Mouse (Mus musculus) lung, postnatal 0 days (tissue): ENCODE data around the gene Cited4. TPM values are rescaled to one million over a fixed set of nuclear protein-coding genes. Genes with fewer than 3 reads are reported as not detected.

ENCODE experiments used
- ATAC-seq: fragments of 200-750 bp; cut with Nextera tagmentation; 2 replicates; pipeline ENCODE4 v1.8.0; 2017; ENCODE audit warnings: moderate library complexity
- DNase-seq: peaks from one replicate; pipeline ENCODE4 v3.0.0-alpha.2; 2016; ENCODE audit warnings: low spot score
- H3K27ac ChIP-seq: fragments of 300-500 bp; sonication (generic); 2 replicates; pipeline ENCODE4 v1.5.1; 2014; ENCODE audit warnings: antibody characterized with exemption, mild to moderate bottlenecking, low read length, mixed read lengths
- H3K27me3 ChIP-seq: fragments of 300-500 bp; sonication (generic); replicated peaks from 2 replicates; pipeline ENCODE4 v1.6.1; 2014; ENCODE audit warnings: low read length, mixed read lengths; ENCODE audit not compliant: insufficient read depth
- H3K36me3 ChIP-seq: fragments of 300-500 bp; sonication (generic); 2 replicates; pipeline ENCODE4 v1.6.1; 2014; ENCODE audit warnings: low read length, mixed read lengths; ENCODE audit not compliant: insufficient read depth
- H3K4me1 ChIP-seq: fragments of 300-500 bp; sonication (generic); 2 replicates; pipeline ENCODE4 v1.6.1; 2014; ENCODE audit warnings: antibody characterized with exemption, low read depth, low read length, mixed read lengths; ENCODE audit not compliant: insufficient read depth
- H3K4me2 ChIP-seq: fragments of 300-500 bp; sonication (generic); replicated peaks from 2 replicates; pipeline ENCODE4 v1.6.1; 2014; ENCODE audit warnings: low read depth, mild to moderate bottlenecking, low read length, moderate library complexity, mixed read lengths
- H3K4me3 ChIP-seq: fragments of 300-500 bp; sonication (generic); 2 replicates; pipeline ENCODE4 v1.5.1; 2014; ENCODE audit warnings: low read depth, low read length
- H3K9ac ChIP-seq: fragments of 300-500 bp; sonication (generic); replicated peaks from 2 replicates; pipeline ENCODE4 v1.6.1; 2014; ENCODE audit warnings: low read depth, mild to moderate bottlenecking
- H3K9me3 ChIP-seq: fragments of 300-500 bp; sonication (generic); 2 replicates; pipeline ENCODE4 v1.6.1; 2016; ENCODE audit warnings: low read length, mixed read lengths
- CTCF ChIP-seq: IDR thresholded peaks from 2 replicates; pipeline ENCODE4 v1.5.1; 2016; ENCODE audit warnings: antibody characterized with exemption, mild to moderate bottlenecking
- EP300 ChIP-seq: IDR thresholded peaks from 2 replicates; pipeline ENCODE4 v1.6.1; 2016; ENCODE audit warnings: antibody characterized with exemption, mild to moderate bottlenecking, control low read depth
- WGBS: fragments of 180-500 bp; shearing (Covaris S2); extraction: QIAGEN DNeasy Blood & Tissue Kit; methylation state at CpG from one replicate; pipeline ENCODE4 v1.1.7; 2014; 5-methylcytosine and 5-hydroxymethylcytosine counted together
- polyA plus RNA-seq: library from polyadenylated mRNA; unstranded; fragments of >200 nt; fragmentation: Nextera tagmentation; extraction: Ambion mirVana; gene quantifications from 2 replicates; pipeline ENCODE4 v1.2.1, GENCODE M21; 2015

Gene Cited4
- polyA plus RNA-seq, 1 experiment from 2014 or later: 4.2 TPM

DNA sequence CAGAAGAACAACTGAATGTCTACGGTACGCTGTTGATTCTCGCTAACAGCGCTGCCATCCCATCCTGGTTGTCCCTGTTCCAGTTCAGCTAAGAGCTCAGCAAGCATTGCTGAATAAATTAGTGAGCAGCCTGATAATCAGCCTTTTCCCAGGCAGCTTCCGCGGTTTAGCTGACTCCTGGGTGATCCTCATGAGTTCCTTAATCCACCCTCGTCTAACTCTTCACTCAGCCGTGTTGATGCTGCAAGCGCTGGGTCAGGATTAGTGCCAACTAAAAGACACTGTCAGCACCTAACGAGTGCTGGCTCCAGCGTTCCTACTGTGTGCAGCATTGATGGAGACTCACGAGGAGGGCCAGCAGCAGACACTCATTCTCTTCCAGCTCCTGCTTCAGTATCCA is 4.7 kb downstream of the Cited4 start:
- H3K9ac ChIP-seq: no peak overlapping the region
- WGBS: 54% methylated on average over 12 of the region's 12 CpGs
- DNase-seq (no peak), ATAC-seq (no peak)
- 0 out of 2 replicates have a peak, but pooled peaks cover 6% of the 10 kb centered on the region for H3K4me1 ChIP-seq
- no peak overlapping the region for H3K27ac ChIP-seq
- TF ChIP-seq EP300: no peak
- no peak for TF ChIP-seq CTCF
- H3K4me2 ChIP-seq: no peak overlapping the region
- no peaks in the 10 kb centered on the region for H3K36me3 ChIP-seq
- no peak overlapping the region for H3K4me3 ChIP-seq
- H3K27me3 ChIP-seq: peaks cover 5% of the 10 kb centered on the region
- no peaks in the 10 kb centered on the region for H3K9me3 ChIP-seq

DNA sequence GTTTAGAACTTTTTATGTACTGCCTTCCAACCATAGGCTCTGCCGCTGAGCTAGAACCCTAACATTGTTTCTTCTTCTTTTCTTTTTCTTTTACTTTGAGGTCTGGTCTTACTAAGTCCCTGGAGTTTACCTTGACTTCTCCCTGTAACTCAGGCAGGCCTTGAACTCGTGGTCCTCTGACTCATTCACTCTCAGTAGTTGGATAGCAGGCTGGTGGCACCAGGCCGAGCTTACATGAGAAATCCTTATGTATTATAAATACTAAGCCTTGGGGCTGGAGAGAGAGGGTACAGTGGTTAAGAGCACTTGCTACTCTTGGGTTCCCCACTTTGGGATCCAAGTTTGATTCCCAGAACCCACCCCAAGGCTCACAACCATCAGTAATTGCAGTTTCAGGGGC is 7.2 kb downstream of the Cited4 start:
- Histone ChIP-seq H3K4me2 (no peak overlapping the region), H3K9ac (no peak overlapping the region), H3K4me1 (no peaks in the 10 kb centered on the region), H3K27ac (no peak overlapping the region), H3K4me3 (no peak overlapping the region), H3K9me3 (no peaks in the 10 kb centered on the region), H3K36me3 (no peaks in the 10 kb centered on the region), H3K27me3 (no peaks in the 10 kb centered on the region; the same call in 1 of the 2 replicates)
- WGBS: 85% methylated on average over 3 of the region's 3 CpGs
- ATAC-seq: no peak
- no peak for DNase-seq
- no peak for TF ChIP-seq CTCF
- no peak for TF ChIP-seq EP300

DNA sequence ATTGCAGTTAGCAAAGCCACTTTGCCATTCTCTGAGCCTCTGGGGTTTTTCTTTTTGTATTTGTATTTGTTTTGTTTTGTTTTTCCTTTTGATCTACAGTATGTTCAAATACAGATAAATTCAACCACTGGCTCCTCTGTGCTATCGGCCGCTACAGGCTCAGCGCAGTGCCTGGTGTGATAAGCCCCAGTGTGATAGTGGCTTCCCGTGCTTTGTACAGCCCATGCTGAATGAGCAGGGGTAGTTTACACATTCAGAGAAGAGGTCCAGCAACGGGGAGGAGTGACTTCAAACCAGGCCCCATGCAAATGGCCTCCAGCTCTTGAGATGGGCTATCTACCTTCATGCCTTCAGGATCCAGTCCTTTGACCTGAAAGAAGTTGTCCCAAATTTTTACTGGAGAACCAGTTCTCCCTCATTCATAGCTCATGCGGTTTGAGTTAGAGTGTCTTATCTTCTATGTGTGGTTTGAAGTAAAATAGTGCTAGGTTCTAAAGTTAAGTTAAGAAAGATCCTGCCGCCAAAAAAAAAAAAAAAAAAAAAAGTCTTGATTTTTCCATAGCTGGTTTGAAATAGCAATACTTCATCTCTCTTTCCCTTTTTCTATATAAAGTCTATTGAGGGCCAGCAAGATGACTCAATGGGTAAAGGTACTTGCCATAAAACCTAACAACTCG is 8.5 kb downstream of the Cited4 start:
- Histone ChIP-seq H3K9me3 (no peaks in the 10 kb centered on the region), H3K36me3 (no peaks in the 10 kb centered on the region), H3K27me3 (no peaks in the 10 kb centered on the region; the same call in 1 of the 2 replicates), H3K4me3 (no peak overlapping the region), H3K4me1 (no peaks in the 10 kb centered on the region), H3K9ac (no peak overlapping the region), H3K4me2 (no peak overlapping the region), H3K27ac (no peak overlapping the region)
- 64% methylated on average over 8 of the region's 8 CpGs for WGBS
- TF ChIP-seq CTCF (no peak), EP300 (no peak)
- no peak for DNase-seq
- ATAC-seq: no peak

DNA sequence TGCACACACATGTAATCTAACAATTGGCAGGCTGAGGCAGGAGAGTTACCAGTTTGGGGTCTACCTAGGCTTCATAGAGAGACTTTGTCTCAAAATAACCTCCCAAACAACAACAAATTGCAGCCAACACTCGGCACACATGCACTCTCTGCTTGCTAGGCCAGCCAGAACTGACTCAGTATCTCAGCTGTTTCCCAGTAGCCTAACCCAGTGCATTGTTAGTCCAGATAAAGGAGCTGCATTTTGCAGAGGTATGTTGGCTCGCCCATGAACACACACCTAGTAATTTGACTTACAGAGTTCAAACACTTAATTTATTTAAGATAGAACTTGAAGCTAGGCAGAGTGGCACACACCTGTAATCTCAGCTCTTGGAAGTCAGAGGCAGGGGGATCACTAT is 9.3 kb downstream of the Cited4 start:
- ATAC-seq (no peak), DNase-seq (no peak)
- Histone ChIP-seq H3K4me1 (no peaks in the 10 kb centered on the region), H3K9me3 (no peaks in the 10 kb centered on the region), H3K4me3 (no peak overlapping the region), H3K9ac (no peak overlapping the region), H3K27me3 (no peaks in the 10 kb centered on the region; the same call in 1 of the 2 replicates), H3K36me3 (no peaks in the 10 kb centered on the region), H3K27ac (no peak overlapping the region), H3K4me2 (no peak overlapping the region)
- 34% methylated on average over 2 of the region's 2 CpGs for WGBS
- TF ChIP-seq EP300: no peak
- no peak for TF ChIP-seq CTCF

DNA sequence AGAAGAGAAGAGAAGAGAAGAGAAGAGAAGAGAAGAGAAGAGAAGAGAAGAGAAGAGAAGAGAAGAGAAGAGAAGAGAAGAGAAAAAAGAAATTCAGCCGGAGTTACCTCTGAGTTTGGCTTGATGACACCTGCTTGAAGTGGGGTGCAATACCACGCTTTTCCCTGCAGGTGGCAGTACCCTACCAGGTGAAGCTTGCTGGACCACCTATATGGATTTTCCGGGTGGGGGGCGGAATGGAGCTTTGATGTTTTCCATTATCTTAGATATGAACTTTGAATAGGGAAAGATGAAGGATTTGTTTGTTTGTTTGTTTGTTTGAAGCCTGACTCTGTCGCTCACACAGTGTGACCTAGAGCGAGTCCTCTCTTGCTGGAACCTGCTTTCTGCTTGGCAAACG is 14.6 kb downstream of the Cited4 start:
- Histone ChIP-seq H3K36me3 (no peaks in the 10 kb centered on the region), H3K27me3 (no peaks in the 10 kb centered on the region), H3K4me3 (no peak overlapping the region), H3K9ac (no peak overlapping the region), H3K4me2 (no peak overlapping the region), H3K4me1 (no peaks in the 10 kb centered on the region), H3K9me3 (no peaks in the 10 kb centered on the region), H3K27ac (no peak overlapping the region)
- no peak for ATAC-seq
- TF ChIP-seq CTCF: peak; percentile 80
- no peak for TF ChIP-seq EP300
- WGBS: 54% methylated on average over 7 of the region's 7 CpGs
- DNase-seq: peak; percentile 25

DNA sequence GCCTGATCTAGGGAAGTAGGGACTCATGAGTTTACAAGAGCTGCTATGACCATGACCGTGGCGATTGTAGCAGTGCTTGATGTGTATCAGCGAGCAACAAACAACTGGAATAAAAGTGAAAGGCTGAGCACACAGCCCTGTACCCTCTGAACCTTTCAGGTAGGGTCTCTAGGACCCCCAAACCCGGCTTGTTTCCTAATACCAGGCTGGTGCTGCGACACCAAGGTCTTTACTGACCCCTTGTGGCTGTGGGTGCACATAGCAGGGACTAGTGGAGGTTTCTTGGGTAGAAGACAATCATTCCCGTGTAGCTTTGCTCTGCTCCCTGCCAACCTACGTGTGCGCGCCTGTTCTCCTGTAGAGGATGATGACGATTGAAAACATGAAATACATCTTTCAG is 15.8 kb downstream of the Cited4 start:
- Histone ChIP-seq H3K27me3 (no peaks in the 10 kb centered on the region), H3K4me1 (no peaks in the 10 kb centered on the region), H3K9me3 (no peaks in the 10 kb centered on the region), H3K36me3 (no peaks in the 10 kb centered on the region), H3K9ac (no peak overlapping the region), H3K4me3 (no peak overlapping the region), H3K27ac (no peak overlapping the region), H3K4me2 (no peak overlapping the region)
- 38% methylated on average over 10 of the region's 10 CpGs for WGBS
- ATAC-seq (no peak; the same call in 1 of the 2 replicates), DNase-seq (peak; percentile 38)
- TF ChIP-seq CTCF (peak; percentile 84), EP300 (no peak)
